Mouse (Mus musculus) retina, postnatal 1 day (tissue): ENCODE data around the gene Nlrc5.

Experiments used
- DNase-seq: peaks from one replicate; pipeline ENCODE4 v3.0.0-alpha.2; 2012

Nlrc5 gene

GRCm38 (mm10) chr8:94569419-94569818 is 135.3 kb downstream of the Nlrc5 start:
- no peak for DNase-seq

GRCm38 (mm10) chr8:94571896-94572295 is 137.7 kb downstream of the Nlrc5 start:
- DNase-seq, result no peak

GRCm38 (mm10) chr8:94574159-94574907 is 140.2 kb downstream of the Nlrc5 start:
- DNase-seq, result no peak

DNA sequence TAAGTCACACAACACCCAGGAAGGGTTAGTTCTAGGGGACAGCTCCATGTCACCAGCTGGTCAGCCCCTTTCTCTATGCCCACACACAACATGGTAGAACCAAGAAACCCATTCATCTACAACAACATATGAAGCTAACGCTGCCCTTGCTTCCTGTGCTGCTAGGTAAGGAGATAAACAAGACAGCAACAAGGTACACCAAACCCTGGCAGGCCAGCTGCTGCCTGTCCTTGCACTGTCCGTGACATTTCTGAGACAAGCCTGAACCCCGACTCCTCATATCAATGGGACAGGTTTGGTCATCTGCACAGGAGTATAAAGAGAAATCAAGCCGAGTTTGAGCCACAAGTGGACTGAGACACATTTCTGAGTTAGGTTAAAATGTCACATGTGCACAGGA is 141.0 kb downstream of the Nlrc5 start:
- DNase-seq, result no peak
